Mouse (Mus musculus) E14TG2a.4 (cell line): Measurements from ENCODE around the gene Sh3glb1.

ENCODE experiments used
- CTCF ChIP-seq: conservative IDR thresholded peaks from 2 replicates; pipeline ENCODE4 v1.5.1; 2014; ENCODE audit warnings: low read length
- NANOG ChIP-seq: IDR thresholded peaks from 2 replicates; pipeline ENCODE4 v1.6.1; 2014; ENCODE audit warnings: borderline replicate concordance, low read length, mixed read lengths

DNA sequence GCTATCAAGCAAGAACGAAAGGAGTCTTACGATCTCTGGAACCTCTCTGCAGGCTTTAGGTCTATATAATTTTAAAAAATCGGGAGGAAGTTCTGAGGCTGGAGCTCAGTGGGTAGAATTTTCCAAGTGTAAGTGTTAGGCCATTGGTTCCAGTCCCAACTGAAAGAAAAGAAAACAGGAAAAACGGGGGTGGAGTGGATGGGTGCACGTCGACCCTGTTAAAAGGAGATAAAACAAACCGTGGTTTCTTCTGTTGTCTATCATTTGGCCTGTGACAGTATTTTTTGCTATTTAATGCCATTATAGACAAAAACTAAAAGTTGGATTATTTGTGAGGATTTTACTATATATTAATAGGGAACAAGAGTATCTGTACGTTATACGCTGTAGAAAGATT, 1.7 kb upstream of the Sh3glb1 start:
- TF ChIP-seq CTCF (no peak), NANOG (no peak)
